8 mouse cellular contexts compared by ENCODE assay signal in genomic region chr5:144964465-144964864, GRCm38 (mm10). TPM values are rescaled to one million over a fixed set of nuclear protein-coding genes. Genes with fewer than 3 reads are reported as not detected.
A peak's percentile ranks its signal among the peaks of the same experiment; 100 is the strongest.
DNase-seq lines count a peak whose midpoint lies in the region; ATAC-seq and TF ChIP-seq lines count a peak whose summit lies in the region.

No protein-coding gene starts in this region.

- no peaks in the 10 kb centered on the region for H3K36me3 ChIP-seq in heart, embryonic 15.5 days
- no peaks in the 10 kb centered on the region for H3K36me3 ChIP-seq in G1E (replicated peaks)
- H3K36me3 ChIP-seq in forebrain, embryonic 15.5 days = no peaks in the 10 kb centered on the region
- H3K36me3 ChIP-seq in liver, embryonic 16.5 days (ENCODE audit: control insufficient read depth, insufficient read depth) = no peaks in the 10 kb centered on the region

- H3K4me3 ChIP-seq in heart, embryonic 15.5 days = peak overlapping the region; percentile 91
- peak overlapping the region; percentile 73; the same call in 1 of the 2 replicates for H3K4me3 ChIP-seq in G1E (ENCODE audit: low read depth, low read length)
- H3K4me3 ChIP-seq in forebrain, embryonic 15.5 days = peak overlapping the region; percentile 96
- H3K4me3 ChIP-seq in liver, embryonic 16.5 days (ENCODE audit: low read depth, low read length) = peak overlapping the region; percentile 71; the same call in 1 of the 2 replicates

- ATAC-seq in heart, embryonic 15.5 days (replicated peaks; ENCODE audit: insufficient number of reproducible peaks, insufficient read depth, low FRiP score, low read depth) = peak; percentile 31
- no peak for ATAC-seq in G1E (ENCODE audit: extremely low read depth, insufficient number of reproducible peaks, low FRiP score, poor library complexity, severe bottlenecking)
- peak; percentile 70 for ATAC-seq in forebrain, embryonic 15.5 days (replicated peaks)
- no peak for ATAC-seq in liver, embryonic 16.5 days (ENCODE audit: low read depth)

- peak overlapping the region; percentile 96 for H3K27ac ChIP-seq in heart, embryonic 15.5 days
- H3K27ac ChIP-seq in forebrain, embryonic 15.5 days (replicated peaks) = peak overlapping the region; percentile 88; the same call in 1 of the 2 replicates
- no peak overlapping the region for H3K27ac ChIP-seq in liver, embryonic 16.5 days (ENCODE audit: low read length)

- H3K4me2 ChIP-seq in heart, embryonic 15.5 days = peak overlapping the region; percentile 74
- peak overlapping the region; percentile 71 for H3K4me2 ChIP-seq in forebrain, embryonic 15.5 days (replicated peaks)
- H3K4me2 ChIP-seq in liver, embryonic 16.5 days (ENCODE audit: low read depth, low read length) = no peak overlapping the region

- H3K9me3 ChIP-seq in heart, embryonic 15.5 days (replicated peaks) = no peaks in the 10 kb centered on the region
- H3K9me3 ChIP-seq in G1E (replicated peaks) = no peaks in the 10 kb centered on the region
- no peaks in the 10 kb centered on the region for H3K9me3 ChIP-seq in forebrain, embryonic 15.5 days
- H3K9me3 ChIP-seq in liver, embryonic 16.5 days (replicated peaks; ENCODE audit: control insufficient read depth, low read length) = no peaks in the 10 kb centered on the region

- H3K4me1 ChIP-seq in heart, embryonic 15.5 days (replicated peaks) = peaks cover 35% of the 10 kb centered on the region
- H3K4me1 ChIP-seq in G1E (ENCODE audit: insufficient read depth, low read depth, low read length) = peaks cover 26% of the 10 kb centered on the region
- H3K4me1 ChIP-seq in forebrain, embryonic 15.5 days = peaks cover 37% of the 10 kb centered on the region
- H3K4me1 ChIP-seq in liver, embryonic 16.5 days (ENCODE audit: control insufficient read depth, low read depth, low read length) = peaks cover 5% of the 10 kb centered on the region

- TF ChIP-seq CTCF in G1E (IDR thresholded peaks at IDR 0.05; ENCODE audit: low read depth, low read length) = no peak

- intact Hi-C loops in heart, postnatal 25 days (cut with DNase I) = loop anchor here (5.0 kb wide), 2 partner anchors 37 to 52 kb away; no protein-coding TSS in a partner anchor

- 0 out of 2 replicates have a peak, but pooled peaks cover 4% of the 10 kb centered on the region for H3K27me3 ChIP-seq in heart, embryonic 15.5 days
- peaks cover 31% of the 10 kb centered on the region for H3K27me3 ChIP-seq in G1E (ENCODE audit: insufficient read depth, low read length)
- H3K27me3 ChIP-seq in forebrain, embryonic 15.5 days = peaks cover 4% of the 10 kb centered on the region; the same call in 1 of the 2 replicates
- H3K27me3 ChIP-seq in liver, embryonic 16.5 days (ENCODE audit: control insufficient read depth, insufficient read depth, low read depth, low read length) = peaks cover 20% of the 10 kb centered on the region

- DNase-seq in heart, postnatal 25 days (ENCODE audit: low spot score) = no peak
- DNase-seq in G1E (ENCODE audit: low spot score) = no peak
- DNase-seq in ovary, postnatal 14 days (ENCODE audit: low spot score) = no peak
- DNase-seq in spleen, postnatal 4 days (ENCODE audit: low spot score in 2 of 2) = no peak
- no peak for DNase-seq in gastrocnemius, adult 18-20 months (ENCODE audit: low spot score)

- H3K9ac ChIP-seq in heart, embryonic 15.5 days = no peak overlapping the region
- H3K9ac ChIP-seq in forebrain, embryonic 15.5 days (replicated peaks) = no peak overlapping the region
- no peak overlapping the region for H3K9ac ChIP-seq in liver, embryonic 16.5 days (ENCODE audit: low read depth, low read length)

- 32% methylated on average over 8 of the region's 8 CpGs for WGBS in heart, embryonic 15.5 days
- WGBS in forebrain, embryonic 15.5 days = 24% methylated on average over 7 of the region's 8 CpGs
- 34% methylated on average over 7 of the region's 8 CpGs for WGBS in liver, embryonic 16.5 days (ENCODE audit: insufficient replicate concordance)

RNA-seq across cellular contexts. Expression of gene Smurf1, which starts 1.2 kb away (rescaled TPM):
- 11.3 and 13.8 TPM in 2 replicates for polyA plus RNA-seq in heart, embryonic 15.5 days (2015; fragmentation: Nextera tagmentation; extraction: Ambion mirVana)
- total RNA-seq in heart, postnatal 25 days (2021) = 10 to 100 TPM; 21.9 to 27.6 TPM
- total RNA-seq in G1E (2014; fragmentation: Nextera tagmentation) = 1.3 and 1.7 TPM in 2 replicates
- total RNA-seq in G1E (2017) = 1.9 and 4.1 TPM in 2 replicates
- 2.0 and 2.1 TPM in 2 replicates for polyA plus RNA-seq in G1E (2012)
- polyA plus RNA-seq in forebrain, embryonic 15.5 days (2015; fragmentation: Nextera tagmentation; extraction: Ambion mirVana) = 28.4 and 29.7 TPM in 2 replicates
- 1.1 and 1.4 TPM in 2 replicates for polyA plus RNA-seq in liver, embryonic 16.5 days (2015; fragmentation: Nextera tagmentation; extraction: Ambion mirVana)
- total RNA-seq in gastrocnemius, adult 18-20 months (2021) = 10 to 100 TPM in 1 of 2 experiments, 1 to 10 TPM in 1; 9.7 to 13.3 TPM

Comparison
In these comparisons a context has a peak if more than half of its experiments do, and no peak if none do; other contexts are left out.
1. ATAC-seq: peak in heart, embryonic 15.5 days (single experiment) and forebrain, embryonic 15.5 days (single experiment); none in G1E (single experiment) and liver, embryonic 16.5 days (single experiment).
2. Peak in every context shown above with its lines, with median percentiles within 50 percentile points of each other: H3K4me3 ChIP-seq.